Mouse (Mus musculus) central nervous system, embryonic 14 days (tissue): ENCODE data around the gene Gbp7. TPM values are rescaled to one million over a fixed set of nuclear protein-coding genes. Genes with fewer than 3 reads are reported as not detected.

ENCODE experiments used
- polyA plus RNA-seq: library from polyadenylated mRNA; depleted of rRNA; stranded (reverse); fragments of >200 nt; gene quantifications from 2 replicates; pipeline ENCODE4 v1.2.3, GENCODE M21; 2012; rRNA removed

Gbp7 gene
- polyA plus RNA-seq: 1.0 and 1.3 TPM in 2 replicates

GRCm38 (mm10) chr3:142530087-142530953, at the start of gene Gbp7:
Gene Gbp7, plus strand, starts transcription at chr3:142530342.

GRCm38 (mm10) chr3:142493536-142494061, 36.5 kb upstream of the Gbp7 start, which contains the start of gene Gbp5:
Gene Gbp5, plus strand, starts transcription at chr3:142493978.

GRCm38 (mm10) chr3:142559632-142560228, 29.6 kb downstream of the Gbp7 start, which contains the start of gene Gbp3:
Gene Gbp3, plus strand, starts transcription at chr3:142560026.

GRCm38 (mm10) chr3:142594547-142594946, 64.4 kb downstream of the Gbp7 start, which contains the start of gene Gbp2b:
Gene Gbp2b, plus strand, starts transcription at chr3:142594847.

Other genes with a start within 250 kb of the Gbp7 start
- gene Pdlim5, start 134.6 kb upstream of the Gbp7 start, polyA plus RNA-seq: 12.6 and 17.3 TPM in 2 replicates
- gene Gbp5, start 36.4 kb upstream of the Gbp7 start, polyA plus RNA-seq: 0.43 and 1.2 TPM in 2 replicates
- gene Gbp3, start 29.7 kb downstream of the Gbp7 start, polyA plus RNA-seq: 2.9 and 4.2 TPM in 2 replicates
- not detected in 2 replicates for gene Gbp2b, start 64.5 kb downstream of the Gbp7 start, polyA plus RNA-seq
- gene Gbp2, start 90.3 kb downstream of the Gbp7 start, polyA plus RNA-seq: 1.5 and 3.8 TPM in 2 replicates
- 4.0 and 5.3 TPM in 2 replicates for gene Kyat3, start 170.7 kb downstream of the Gbp7 start, polyA plus RNA-seq
- 71.0 and 81.9 TPM in 2 replicates for gene Gtf2b, start 234.7 kb downstream of the Gbp7 start, polyA plus RNA-seq